10 mouse cellular contexts compared by ENCODE assay signal in the genomic region with DNA sequence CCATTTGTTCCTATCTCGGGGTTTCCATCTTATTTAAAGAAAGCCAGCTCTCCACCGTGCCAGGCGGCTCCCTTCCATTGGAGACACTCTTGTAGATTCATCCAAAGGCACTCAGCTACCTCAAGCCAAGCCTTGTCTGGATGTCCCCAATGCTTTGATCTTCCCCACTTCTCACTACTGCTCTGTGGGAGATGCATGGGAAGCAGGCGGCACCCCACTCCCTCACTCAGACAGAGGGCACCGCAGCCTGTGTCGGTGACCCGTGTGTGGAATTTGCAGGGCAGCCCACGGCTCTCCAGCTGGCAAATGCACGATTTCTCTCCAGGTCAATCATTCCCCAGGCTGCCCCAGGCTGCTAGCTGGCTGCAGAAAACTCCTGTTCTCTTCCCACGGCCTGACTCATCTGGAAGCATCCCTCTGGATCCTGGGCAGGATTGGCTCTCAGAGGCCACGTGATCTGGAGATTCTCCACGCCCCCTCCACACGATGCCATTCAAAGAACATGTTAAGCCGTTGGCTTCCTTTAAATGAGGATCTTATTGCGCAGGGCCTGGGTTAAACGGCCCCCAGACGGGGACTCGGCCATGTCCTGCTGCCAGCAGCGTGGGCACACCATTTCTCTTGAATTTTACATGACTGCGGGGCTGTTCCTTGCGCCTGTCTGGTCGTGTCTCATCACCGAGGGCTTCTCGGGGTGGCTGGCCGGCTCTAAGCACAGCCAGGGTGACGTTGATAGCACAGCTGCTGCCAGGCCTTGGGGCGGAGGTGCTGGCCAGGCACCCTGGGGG. TPM values are rescaled to one million over a fixed set of nuclear protein-coding genes. Genes with fewer than 3 reads are reported as not detected.
DNase-seq lines count a peak whose midpoint lies in the region; ATAC-seq lines count a peak whose summit lies in the region.
"Had no signal": no experiment of that assay in that cellular context is flagged by ENCODE, and none has a peak within 500 bp of the region (broad histone marks: within the 10 kb centered on the region; RNA-seq: fewer than 3 reads in every experiment).

No protein-coding gene starts in this region.

- WGBS in heart, embryonic 10.5 days: 22% methylated on average over 27 of the region's 27 CpGs
- WGBS in midbrain, embryonic 10.5 days: 23% methylated on average over 27 of the region's 27 CpGs
- WGBS in stomach, embryonic 16.5 days: 15% methylated on average over 27 of the region's 27 CpGs

- no peak overlapping the region for H3K9ac ChIP-seq in stomach, embryonic 16.5 days (ENCODE audit: low read length)

- peaks cover 72% of the 10 kb centered on the region for H3K27me3 ChIP-seq in heart, embryonic 10.5 days (ENCODE audit: insufficient read depth, poor library complexity, severe bottlenecking)
- peaks cover 51% of the 10 kb centered on the region for H3K27me3 ChIP-seq in midbrain, embryonic 10.5 days (ENCODE audit: low read depth, poor library complexity, severe bottlenecking)
- H3K27me3 ChIP-seq in stomach, embryonic 16.5 days (ENCODE audit: control insufficient read depth, insufficient read depth, low read length): no peaks in the 10 kb centered on the region

- H3K27ac ChIP-seq in heart, embryonic 10.5 days: no peak overlapping the region
- peak overlapping the region; percentile 85 for H3K27ac ChIP-seq in midbrain, embryonic 10.5 days (replicated peaks)
- no peak overlapping the region for H3K27ac ChIP-seq in stomach, embryonic 16.5 days (ENCODE audit: low read length)

- DNase-seq in heart, embryonic 10.5 days (ENCODE audit: low spot score): no peak
- DNase-seq in heart, adult 9 months (ENCODE audit: low spot score in 2 of 2): no peak
- peak; percentile 60 for DNase-seq in cerebellum, postnatal 14 days
- DNase-seq in frontal cortex, postnatal 14 days (ENCODE audit: low spot score in 2 of 2): peak; percentile 61 to 67
- DNase-seq in layer of hippocampus, adult 18-20 months (ENCODE audit: low spot score in 2 of 2): peak; percentile 53 to 84
- peak; percentile 84 for DNase-seq in midbrain, embryonic 10.5 days (ENCODE audit: low spot score)
- DNase-seq in thymus, postnatal 10 days (ENCODE audit: low spot score in 2 of 2): no peak

- ATAC-seq in stomach, embryonic 16.5 days (ENCODE audit: insufficient read depth, low FRiP score): peak; percentile 40; the same call in 1 of the 2 replicates

- peak overlapping the region; percentile 49 for H3K4me3 ChIP-seq in heart, embryonic 10.5 days
- H3K4me3 ChIP-seq in midbrain, embryonic 10.5 days: peak overlapping the region; percentile 54
- H3K4me3 ChIP-seq in stomach, embryonic 16.5 days (replicated peaks; ENCODE audit: low read length): 0 out of 2 replicates have a peak overlapping the region, but pooled peaks have one; percentile 16

- H3K4me1 ChIP-seq in heart, embryonic 10.5 days: peaks cover 8% of the 10 kb centered on the region
- H3K4me1 ChIP-seq in midbrain, embryonic 10.5 days: peaks cover 20% of the 10 kb centered on the region
- H3K4me1 ChIP-seq in stomach, embryonic 16.5 days (ENCODE audit: control insufficient read depth, insufficient read depth, low read length): no peaks in the 10 kb centered on the region

- H3K36me3 ChIP-seq in heart, embryonic 10.5 days: no peaks in the 10 kb centered on the region
- no peaks in the 10 kb centered on the region for H3K36me3 ChIP-seq in midbrain, embryonic 10.5 days
- no peaks in the 10 kb centered on the region for H3K36me3 ChIP-seq in stomach, embryonic 16.5 days (ENCODE audit: control insufficient read depth, insufficient read depth, low read length)

- peak overlapping the region; percentile 48 for H3K4me2 ChIP-seq in stomach, embryonic 16.5 days (ENCODE audit: low read depth, low read length)

- H3K9me3 ChIP-seq in heart, embryonic 10.5 days: no peaks in the 10 kb centered on the region
- no peaks in the 10 kb centered on the region for H3K9me3 ChIP-seq in midbrain, embryonic 10.5 days (replicated peaks)
- H3K9me3 ChIP-seq in stomach, embryonic 16.5 days (replicated peaks; ENCODE audit: control insufficient read depth, low read length): no peaks in the 10 kb centered on the region

RNA-seq across cellular contexts. Expression of a gene that starts 58.9 kb away (rescaled TPM):
- 0.30 and 0.41 TPM in 2 replicates for polyA plus RNA-seq in heart, embryonic 10.5 days (2016; fragmentation: Nextera tagmentation; extraction: Ambion mirVana)
- not detected for total RNA-seq in layer of hippocampus, adult 18-20 months (2021)
- 0.14 and 0.99 TPM in 2 replicates for polyA plus RNA-seq in midbrain, embryonic 10.5 days (2016; fragmentation: Nextera tagmentation; extraction: Ambion mirVana)
- polyA plus RNA-seq in stomach, embryonic 16.5 days (2015; fragmentation: Nextera tagmentation; extraction: Ambion mirVana): not detected in 2 replicates
- total RNA-seq: MEL had no signal
- polyA plus RNA-seq: large intestine, adult 2 months had no signal

Comparison
In these comparisons a context has a peak if more than half of its experiments do, and no peak if none do; other contexts are left out.
1. DNase-seq: peak in cerebellum, postnatal 14 days (2 of 2), frontal cortex, postnatal 14 days (2 of 2), layer of hippocampus, adult 18-20 months (2 of 2) and midbrain, embryonic 10.5 days (single experiment); none in heart, embryonic 10.5 days (single experiment), heart, adult 9 months (0 of 2) and thymus, postnatal 10 days (0 of 2).
2. Peak in every context shown above with its lines, with median percentiles within 50 percentile points of each other: H3K4me3 ChIP-seq.